Mouse (Mus musculus) heart, postnatal 36 days (tissue): ENCODE measurements around the gene Crtc3. TPM values are rescaled to one million over a fixed set of nuclear protein-coding genes. Genes with fewer than 3 reads are reported as not detected.

Source experiments
- DNase-seq, 2 experiments: peaks; one replicate each; pipeline ENCODE4 v3.0.0; 2021 to 2022
- intact Hi-C: fragments of 180-260 bp; cut with DNase I; formaldehyde crosslinking; loops from one replicate; pipeline ENCODE4 v1.15.1; 2025
- total RNA-seq, 2 experiments: library from RNA; stranded (reverse); gene quantifications; 2 replicates each; pipeline ENCODE4 v1.2.3; 2021

Crtc3 gene
- total RNA-seq, 2 experiments from 2014 or later = 12.6 to 14.0 TPM

- intact Hi-C loops = no loop called here
- no peak for DNase-seq
Observed at GRCm38 (mm10) chr7:80567982-80568381, 120.7 kb downstream of the Crtc3 start.

DNA sequence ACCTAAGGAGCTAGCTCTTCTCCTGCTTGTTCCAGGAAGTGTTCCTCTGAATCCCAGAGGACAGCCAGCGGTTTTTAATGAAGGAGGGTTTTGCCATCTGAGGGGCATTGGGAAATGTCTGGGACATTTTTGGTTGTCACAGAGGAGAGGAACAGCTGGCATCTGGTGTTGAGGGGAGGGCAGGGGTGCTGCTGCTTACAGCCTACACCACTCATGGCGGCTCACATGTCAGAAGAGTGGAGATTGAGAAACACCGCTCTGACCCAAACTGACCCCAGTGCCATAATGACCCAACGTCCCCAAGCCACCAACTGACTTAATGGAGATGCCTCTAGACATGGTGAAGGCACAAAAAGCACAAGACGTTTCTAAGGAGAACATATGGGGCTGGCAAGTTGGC, 126.7 kb downstream of the Crtc3 start:
- intact Hi-C loops = no loop called here
- DNase-seq = no peak

- intact Hi-C loops = no loop called here
- DNase-seq = no peak
Observed at GRCm38 (mm10) chr7:80561271-80561670, 127.4 kb downstream of the Crtc3 start.

- intact Hi-C loops = no loop called here
- DNase-seq = no peak
Observed at GRCm38 (mm10) chr7:80558572-80558971, 130.1 kb downstream of the Crtc3 start.

- intact Hi-C loops = no loop called here
- no peak for DNase-seq
Observed at GRCm38 (mm10) chr7:80558101-80558500, 130.6 kb downstream of the Crtc3 start.

GRCm38 (mm10) chr7:80557161-80557560, 131.5 kb downstream of the Crtc3 start:
- peak in 1 of 2 experiments; percentile 17 for DNase-seq
- intact Hi-C loops = no loop called here

GRCm38 (mm10) chr7:80556166-80556565, 132.5 kb downstream of the Crtc3 start:
- intact Hi-C loops = no loop called here
- peak; percentile 46 to 48 for DNase-seq

- intact Hi-C loops = no loop called here
- DNase-seq = no peak
Observed at GRCm38 (mm10) chr7:80555146-80555545, 133.5 kb downstream of the Crtc3 start.

DNA sequence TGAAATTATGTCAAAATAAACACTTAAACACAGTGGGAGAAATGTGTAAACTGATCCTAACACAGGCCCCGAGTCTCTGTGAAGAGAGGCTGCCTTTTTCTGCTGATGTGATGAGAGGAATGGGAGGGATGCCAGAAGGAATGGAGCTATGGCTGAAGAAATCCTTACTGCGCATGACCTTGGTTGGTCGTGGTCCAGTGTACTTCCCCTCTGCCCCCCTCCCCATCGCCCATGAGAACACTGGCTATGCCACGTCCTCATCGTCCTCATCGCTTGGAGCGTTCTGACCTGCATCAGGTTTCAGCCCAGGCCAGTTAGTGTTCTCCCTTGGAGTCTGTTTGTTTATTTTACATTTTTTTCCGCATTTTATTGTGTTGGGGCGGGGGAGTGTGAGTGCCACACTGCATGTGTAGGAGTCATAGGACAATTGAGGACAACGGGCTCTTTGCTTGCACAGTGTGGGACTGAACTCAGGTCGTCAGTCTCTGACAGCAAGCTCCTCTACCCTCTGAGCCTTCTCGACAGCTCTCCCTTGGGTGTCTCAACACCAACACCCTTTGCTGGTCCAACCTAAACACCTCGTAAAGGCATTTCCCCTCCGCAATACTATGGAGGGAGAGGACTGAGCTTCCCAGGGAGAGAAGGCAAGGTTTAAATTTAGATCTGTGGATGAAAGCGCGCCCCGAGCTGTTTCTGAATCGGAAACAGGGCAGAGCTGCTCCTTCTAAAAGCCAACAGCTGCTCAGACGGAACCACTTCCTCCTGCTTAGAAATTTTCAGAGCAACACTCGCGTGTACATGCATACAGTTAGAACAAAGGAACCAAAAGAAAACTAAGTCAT, 134.3 kb downstream of the Crtc3 start:
- peak; percentile 12 to 20 for DNase-seq
- intact Hi-C loops = no loop called here

GRCm38 (mm10) chr7:80548513-80549260, 140.0 kb downstream of the Crtc3 start:
- intact Hi-C loops = no loop called here
- DNase-seq = no peak

DNA sequence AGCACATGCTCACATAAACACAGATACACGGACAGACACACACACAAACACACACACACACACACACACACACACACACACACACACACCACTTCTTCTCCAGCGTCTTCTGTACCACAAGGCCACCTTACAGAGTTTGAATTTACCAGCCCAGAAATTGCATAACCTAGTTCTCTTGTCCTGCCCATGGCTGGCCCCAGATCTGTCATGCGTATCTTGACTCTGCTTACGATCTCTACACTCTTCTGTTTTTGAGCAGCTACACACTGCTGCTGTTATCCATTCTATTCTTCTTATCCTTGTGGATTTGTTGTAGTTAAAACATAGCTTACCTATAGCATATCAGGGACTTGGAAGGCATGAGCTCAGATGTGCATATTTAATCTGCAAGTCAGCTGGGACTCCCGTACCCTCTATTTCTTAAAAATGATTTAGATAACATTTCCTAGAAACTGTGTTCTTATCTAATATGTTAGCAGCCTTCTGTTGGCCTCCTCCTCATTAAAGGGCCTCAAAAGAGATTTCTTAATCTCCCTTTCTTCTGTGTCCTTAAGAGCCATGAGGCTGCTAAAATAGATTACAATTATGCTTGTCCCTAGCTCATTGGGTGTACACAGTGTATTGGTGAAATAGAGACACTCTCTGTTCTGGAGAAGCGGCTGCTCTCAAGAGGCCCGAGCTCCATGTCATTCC, 146.4 kb downstream of the Crtc3 start:
- DNase-seq = no peak
- intact Hi-C loops = no loop called here

GRCm38 (mm10) chr7:80539581-80539980, 149.1 kb downstream of the Crtc3 start:
- no peak for DNase-seq
- intact Hi-C loops = no loop called here

Other genes starting within 250 kb of the Crtc3 start
- gene Blm, start 153.8 kb downstream of the Crtc3 start, total RNA-seq = 1 to 10 TPM; 1.3 to 1.7 TPM
- gene Iqgap1, start 137.1 kb upstream of the Crtc3 start, total RNA-seq = 10 to 100 TPM; 40.5 to 43.2 TPM
- gene Zscan2, start 172.0 kb upstream of the Crtc3 start, total RNA-seq = 1 to 10 TPM; 5.5 to 5.7 TPM
- 1 to 10 TPM; 5.1 to 5.6 TPM for gene Wdr73, start 212.4 kb upstream of the Crtc3 start, total RNA-seq
- 1 to 10 TPM; 5.9 to 8.8 TPM for gene Nmb, start 216.2 kb upstream of the Crtc3 start, total RNA-seq